Mouse (Mus musculus): ENCODE data around the gene Speer4b. TPM values are rescaled to one million over a fixed set of nuclear protein-coding genes. Genes with fewer than 3 reads are reported as not detected.

The Speer4b gene
- polyA plus RNA-seq (2015; fragmentation: Nextera tagmentation; extraction: Ambion mirVana), result not detected in 2 replicates

DNA sequence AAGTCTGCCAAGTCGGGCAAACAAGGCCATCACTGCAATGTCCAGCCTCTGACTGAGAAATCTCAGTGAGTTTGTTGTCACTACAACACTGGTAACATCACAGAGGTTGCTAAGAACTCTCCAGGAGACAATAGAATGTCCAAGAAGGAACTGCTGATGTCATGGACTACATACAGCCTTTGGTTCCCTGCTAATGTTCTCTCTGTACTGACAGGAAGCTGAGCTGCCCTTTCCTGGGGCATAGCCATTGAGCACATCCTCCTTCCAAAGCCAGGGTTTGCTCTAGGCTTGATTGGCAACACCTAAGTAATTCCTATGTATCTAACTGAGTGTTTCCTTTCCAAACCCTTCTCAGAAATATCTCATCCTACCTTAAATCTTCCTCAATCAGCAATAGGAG, at the start of gene Speer4b:
Gene Speer4b, minus strand, starts transcription at position 101 of the 400 bp plus-strand sequence.

Data from spleen, postnatal 0 days (tissue).